Mouse (Mus musculus): ENCODE data around the gene Sec16a.

DNA sequence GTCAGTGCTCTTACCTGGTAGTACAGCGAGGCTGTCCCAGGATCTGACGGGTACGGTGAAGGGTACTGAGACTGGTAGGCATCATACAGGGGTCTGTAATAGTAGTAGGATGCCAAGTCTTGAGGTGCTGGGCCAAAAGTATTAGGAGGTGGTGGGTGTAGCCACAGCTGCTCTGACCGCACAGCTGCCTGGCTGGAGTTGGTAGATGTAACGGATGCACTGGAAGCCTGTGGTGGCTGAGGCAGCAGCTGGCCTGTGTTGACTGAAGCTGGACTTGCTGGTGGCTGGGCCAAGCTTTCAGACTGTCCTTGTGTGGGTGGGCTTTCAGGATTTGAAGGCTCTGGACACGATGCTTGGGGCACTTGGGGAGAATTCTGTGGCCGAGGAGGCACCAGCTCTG lies 6.6 kb downstream of the Sec16a start:
- TF ChIP-seq CTCF (IDR thresholded peaks at IDR 0.05; ENCODE audit: extremely low read depth, insufficient read depth, low read length) (no peak), POLR2A (IDR thresholded peaks at IDR 0.05; ENCODE audit: extremely low read depth, insufficient read depth, low read length) (no peak)
